Mouse (Mus musculus): ENCODE measurements around the gene Emilin1.
"Not testable (repeated sequence)": the region's sequence is repeated elsewhere in the genome, so short reads cannot be mapped to it uniquely, and the experiment has no call there.

DNA sequence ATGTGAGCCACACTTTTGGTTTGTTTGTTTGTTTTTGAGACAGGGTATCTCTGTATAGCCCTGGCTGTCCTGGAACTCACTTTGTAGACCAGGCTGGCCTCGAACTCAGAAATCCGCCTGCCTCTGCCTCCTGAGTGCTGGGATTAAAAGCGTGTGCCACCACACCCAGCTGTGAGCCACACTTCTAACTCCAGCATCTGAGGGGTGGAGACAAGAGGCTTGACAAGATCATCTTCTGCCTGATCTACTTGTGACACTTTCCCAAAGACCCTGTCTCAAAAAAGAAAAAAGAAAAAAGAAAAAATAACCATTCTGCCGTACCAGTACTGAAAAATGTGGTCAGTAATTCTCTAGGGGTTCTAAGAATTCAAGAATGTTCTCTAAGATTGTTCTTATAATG is 31.4 kb upstream of the Emilin1 start:
- TF ChIP-seq CTCF (conservative IDR thresholded peaks at IDR 0.05 in 1 of 2, IDR thresholded peaks at IDR 0.05 in 1 of 2; ENCODE audit: low read depth in 2 of 2, low read length in 2 of 2); HCFC1 (IDR thresholded peaks at IDR 0.05; ENCODE audit: low read depth, low read length); JUND (conservative IDR thresholded peaks at IDR 0.05; ENCODE audit: low read depth, low read length); MAX (IDR thresholded peaks at IDR 0.05; ENCODE audit: low read length); EP300 (IDR thresholded peaks at IDR 0.05; ENCODE audit: low read length); POLR2A (IDR thresholded peaks at IDR 0.05; ENCODE audit: low read depth, low read length): not testable (repeated sequence)
- peak; percentile 93 for TF ChIP-seq TBP (conservative IDR thresholded peaks at IDR 0.05; ENCODE audit: low read depth, low read length)

All from CH12.LX (cell line).